Mouse (Mus musculus): Measurements from ENCODE around the gene Mark3.

Mark3 gene

DNA sequence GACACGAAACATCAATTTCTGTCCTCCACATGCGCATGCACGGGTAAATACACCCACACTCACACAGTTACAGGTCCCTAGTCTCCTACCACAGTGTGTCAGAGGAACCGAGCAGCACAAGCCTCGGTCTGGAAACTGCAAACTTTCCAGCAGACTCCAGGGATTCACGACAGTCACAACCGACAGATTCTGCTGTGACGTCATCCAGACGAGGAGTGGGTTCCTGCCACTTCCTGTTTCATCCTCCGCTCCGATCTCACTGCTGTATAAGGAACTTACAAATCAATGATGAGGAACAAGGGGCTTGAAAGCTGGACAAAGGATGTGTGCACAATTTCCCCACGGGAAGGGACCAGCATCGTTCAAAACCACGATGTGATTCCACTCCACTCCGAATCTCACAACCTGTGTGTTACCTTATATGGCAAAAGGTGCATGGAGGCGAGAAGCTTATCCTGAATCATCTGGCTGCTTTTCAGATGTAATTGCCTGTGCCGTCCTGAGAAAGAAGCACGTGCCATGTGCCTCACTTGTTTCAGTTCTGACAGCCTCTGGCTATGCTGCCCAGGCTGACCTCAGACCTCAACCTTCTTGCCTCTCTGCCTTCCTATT lies 14.6 kb upstream of the Mark3 start:
- intact Hi-C loops (cut with DNase I), result no loop called here

DNA sequence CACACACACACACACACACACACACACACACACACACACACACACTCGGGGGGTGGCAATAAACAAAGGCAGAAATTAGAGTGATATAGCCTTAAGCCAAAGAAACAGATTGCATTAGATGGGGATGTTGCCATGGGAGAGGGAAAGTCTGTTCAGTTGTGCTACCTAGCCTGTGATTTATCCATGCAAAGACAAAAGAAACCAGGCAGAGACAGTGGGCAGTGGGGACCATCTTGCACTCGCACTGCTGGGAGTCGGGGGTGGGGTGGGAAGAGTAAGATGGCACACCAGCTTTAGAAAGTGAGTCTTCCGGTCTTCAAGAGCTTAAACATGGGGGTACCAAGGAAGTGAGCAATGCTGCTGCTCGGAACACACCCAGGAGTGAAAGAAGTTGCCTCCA lies 14.0 kb upstream of the Mark3 start:
- intact Hi-C loops (cut with DNase I), result no loop called here

- intact Hi-C loops (cut with DNase I), result no loop called here
These were observed 12.0 kb upstream of the Mark3 start for GRCm38 (mm10) chr12:111562276-111562814.

GRCm38 (mm10) chr12:111563076-111563629 lies 11.2 kb upstream of the Mark3 start:
- intact Hi-C loops (cut with DNase I), result no loop called here

GRCm38 (mm10) chr12:111565363-111565762 lies 9.0 kb upstream of the Mark3 start:
- intact Hi-C loops (cut with DNase I), result no loop called here

DNA sequence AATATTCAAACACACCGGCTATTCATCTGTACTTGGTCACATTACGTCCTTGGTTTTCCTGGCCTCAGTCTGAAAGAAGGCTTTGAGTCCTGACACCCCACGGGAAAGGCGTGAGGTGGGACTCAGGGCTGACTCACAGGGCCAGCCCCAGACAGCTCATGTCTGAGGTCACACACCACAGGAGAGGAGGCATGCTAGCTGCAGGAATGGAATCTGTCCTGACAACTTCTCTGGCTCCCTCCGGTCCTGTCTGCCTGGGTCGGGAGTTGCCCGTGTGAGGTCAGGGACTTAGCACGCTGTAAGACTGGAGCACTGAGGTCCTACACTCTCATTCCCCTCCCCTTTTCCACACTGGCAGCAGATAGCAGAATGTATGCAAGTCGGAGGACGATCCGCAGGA lies 5.5 kb upstream of the Mark3 start:
- intact Hi-C loops (cut with DNase I), result no loop called here

DNA sequence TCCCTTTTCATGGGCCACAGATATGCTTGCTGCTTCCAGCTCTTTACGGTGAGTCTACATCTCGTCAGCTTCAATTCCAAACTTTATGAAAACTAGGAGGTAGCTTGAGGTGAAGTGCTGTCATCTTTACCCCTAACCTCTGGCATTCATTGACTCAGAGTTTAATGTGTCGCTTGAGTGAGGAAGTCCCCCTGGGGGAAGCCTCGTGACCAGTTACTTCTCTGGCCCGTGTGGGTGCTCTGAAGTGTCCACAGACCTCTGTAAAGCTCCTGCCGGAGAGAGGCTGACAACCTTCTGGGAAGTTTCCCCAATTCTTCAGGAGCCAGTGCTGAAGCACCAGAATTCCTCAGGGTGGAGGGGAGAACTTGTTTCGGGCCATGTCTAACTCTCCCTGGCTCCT lies 1.9 kb upstream of the Mark3 start:
- intact Hi-C loops (cut with DNase I), result no loop called here

DNA sequence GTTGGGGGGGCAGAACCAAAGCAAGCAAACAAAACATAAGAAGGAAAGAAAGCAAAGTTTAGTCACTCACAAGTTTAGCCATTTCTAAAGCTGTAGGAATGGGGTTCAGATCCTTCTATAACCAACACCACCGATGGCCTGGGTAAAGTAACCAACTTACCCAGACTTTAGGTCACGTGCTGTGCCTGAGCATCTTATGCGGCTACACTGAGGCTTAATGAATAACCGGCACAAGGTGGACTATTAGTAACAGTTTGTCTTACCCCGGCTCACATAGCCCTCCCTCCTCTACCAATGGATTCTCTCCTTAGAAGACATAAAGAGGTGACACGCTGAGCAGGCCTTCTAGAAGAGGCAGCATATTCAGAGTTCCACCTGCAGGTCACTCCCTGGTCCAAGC lies 1.0 kb upstream of the Mark3 start:
- intact Hi-C loops (cut with DNase I), result no loop called here

DNA sequence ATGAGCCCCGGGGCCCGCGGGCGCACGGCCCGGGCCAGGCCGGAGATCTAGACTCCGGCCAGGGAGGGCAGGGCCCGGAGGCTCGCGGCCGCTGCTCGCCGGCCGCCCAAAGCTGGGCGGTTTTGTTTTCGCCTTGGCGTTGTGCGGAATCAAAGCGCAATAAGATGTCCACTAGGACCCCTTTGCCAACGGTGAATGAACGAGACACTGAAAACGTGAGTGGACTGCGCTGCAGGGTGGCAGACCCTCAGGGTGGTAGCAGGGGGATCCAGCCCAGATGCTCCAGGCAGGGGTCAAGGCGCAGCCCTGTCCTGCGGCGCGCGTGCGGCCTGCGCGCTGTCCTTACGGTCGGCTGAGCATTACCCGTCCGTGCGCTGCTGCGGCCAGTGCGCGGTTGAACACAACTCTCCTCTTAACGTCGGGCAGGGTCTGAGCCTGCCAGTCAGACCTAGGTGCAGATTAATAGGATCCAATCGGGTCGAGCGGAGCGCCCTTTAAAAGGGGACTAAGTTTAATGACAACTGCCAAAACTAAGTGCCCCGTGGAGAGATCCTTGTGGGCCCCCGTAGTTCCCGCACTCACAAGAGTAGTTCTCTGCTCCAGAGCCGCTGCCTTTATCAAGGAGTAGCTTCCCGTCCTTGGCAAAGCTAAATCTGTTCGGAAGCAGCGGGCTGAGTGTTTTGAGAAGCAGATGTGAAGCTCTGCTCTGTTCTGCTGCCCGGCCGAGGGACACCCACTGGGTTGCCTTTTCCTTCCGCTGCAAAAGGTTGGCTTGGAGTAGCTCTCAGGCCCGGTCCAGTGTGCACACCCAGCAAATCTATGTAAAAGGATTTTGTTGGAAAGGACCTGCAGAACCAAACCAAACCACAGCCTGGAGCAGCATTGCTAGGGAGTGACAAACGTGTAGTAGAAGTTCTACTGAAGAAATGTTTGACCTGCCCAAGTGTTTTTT lies 840 bp downstream of the Mark3 start:
- intact Hi-C loops (cut with DNase I), result loop anchor here (5.0 kb wide), 1 partner anchor 38 kb away; the partner anchor contains the start of gene Eif5

GRCm38 (mm10) chr12:111583058-111583457 lies 8.7 kb downstream of the Mark3 start:
- intact Hi-C loops (cut with DNase I), result no loop called here

- intact Hi-C loops (cut with DNase I), result no loop called here
These were observed 10.1 kb downstream of the Mark3 start for GRCm38 (mm10) chr12:111584401-111584800.

- intact Hi-C loops (cut with DNase I), result no loop called here
These were observed 12.9 kb downstream of the Mark3 start for GRCm38 (mm10) chr12:111587252-111587651.

DNA sequence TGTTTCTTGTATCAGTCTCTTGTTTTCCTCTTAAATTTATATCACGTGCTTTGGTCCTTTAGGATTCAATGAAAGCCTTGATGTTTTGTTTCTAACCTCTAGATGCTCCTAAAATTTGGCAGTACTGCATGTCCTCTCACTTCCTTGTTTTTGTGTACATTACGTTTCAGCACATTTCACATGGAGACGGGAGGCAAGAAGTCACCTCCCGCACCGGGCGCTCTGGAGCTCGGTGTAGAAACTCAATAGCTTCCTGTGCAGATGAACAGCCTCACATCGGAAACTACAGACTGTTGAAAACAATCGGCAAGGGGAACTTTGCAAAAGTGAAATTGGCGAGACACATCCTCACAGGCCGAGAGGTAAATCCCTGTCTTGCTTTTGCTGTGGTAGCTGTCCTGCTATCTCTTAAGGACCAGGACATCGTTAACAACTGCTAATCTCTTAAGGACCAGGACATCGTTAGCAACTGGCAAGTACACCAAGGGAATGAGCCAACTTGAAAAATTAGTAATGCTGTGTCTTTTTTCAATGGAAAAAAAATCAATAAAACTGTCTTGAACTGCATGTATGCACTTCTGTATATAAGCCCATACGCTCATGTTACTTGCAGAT lies 18.2 kb downstream of the Mark3 start:
- intact Hi-C loops (cut with DNase I), result no loop called here

GRCm38 (mm10) chr12:111593775-111594174 lies 19.5 kb downstream of the Mark3 start:
- intact Hi-C loops (cut with DNase I), result no loop called here

- intact Hi-C loops (cut with DNase I), result no loop called here
These were observed 23.0 kb downstream of the Mark3 start for GRCm38 (mm10) chr12:111597310-111597709.

- intact Hi-C loops (cut with DNase I), result no loop called here
These were observed 24.6 kb downstream of the Mark3 start for GRCm38 (mm10) chr12:111598902-111599301.

DNA sequence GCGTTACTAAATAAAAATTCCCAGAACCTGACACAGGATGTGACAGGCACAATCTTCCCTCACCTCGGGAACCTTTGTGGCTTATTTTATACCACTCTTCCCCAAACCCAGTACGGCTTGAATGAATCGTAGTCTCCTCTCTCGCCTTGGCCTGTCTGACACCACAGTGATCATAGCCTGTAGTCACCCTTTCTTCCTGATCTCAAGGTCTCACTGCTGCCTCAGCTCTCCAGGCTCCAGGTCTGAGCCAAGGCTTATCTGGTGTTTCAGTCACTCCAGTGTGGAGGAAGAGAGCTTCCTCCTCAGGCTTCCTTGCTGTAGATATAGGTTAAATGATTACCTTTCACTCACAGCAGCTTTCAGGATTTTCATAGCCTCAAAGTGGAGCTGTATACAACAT lies 25.3 kb downstream of the Mark3 start:
- intact Hi-C loops (cut with DNase I), result no loop called here

DNA sequence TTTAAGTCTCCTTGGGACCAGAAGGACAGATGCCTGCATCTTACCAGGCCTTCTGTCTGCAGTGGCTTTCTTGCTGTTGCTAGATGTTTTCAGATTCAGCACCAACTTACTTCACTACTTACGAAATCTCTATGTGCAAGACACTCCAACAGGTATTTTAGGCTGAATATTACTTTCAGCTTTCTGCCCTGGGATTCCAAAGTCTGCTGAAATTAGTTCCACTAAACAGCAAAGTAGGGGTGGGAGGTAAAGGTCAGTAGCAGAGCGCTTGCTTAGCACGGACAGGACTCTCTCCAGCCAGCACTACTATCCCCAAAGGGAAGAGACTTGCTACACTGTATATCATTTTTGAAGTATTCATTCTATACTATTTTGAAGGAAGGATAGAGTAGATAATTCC lies 29.5 kb downstream of the Mark3 start:
- intact Hi-C loops (cut with DNase I), result no loop called here

DNA sequence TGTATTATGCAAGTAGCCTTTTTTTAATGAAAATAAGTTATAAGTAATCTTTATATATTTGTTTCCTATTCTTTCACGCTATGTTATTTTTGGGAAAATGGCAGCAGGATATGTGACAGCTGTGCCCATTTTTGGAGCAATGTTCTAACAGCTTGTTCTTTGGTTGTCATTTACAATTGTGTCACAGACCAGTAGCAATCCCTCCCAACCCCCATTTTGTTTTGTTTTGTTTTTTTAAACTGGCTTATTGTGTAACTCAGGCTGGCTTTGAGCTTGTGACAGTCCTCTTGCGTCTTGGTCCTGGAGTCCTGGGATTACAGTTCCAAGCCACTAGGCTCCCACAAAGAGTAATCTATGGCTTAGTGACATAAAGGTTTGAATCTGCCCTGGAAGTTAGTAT lies 31.3 kb downstream of the Mark3 start:
- intact Hi-C loops (cut with DNase I), result loop anchor here (5.0 kb wide), 1 partner anchor 47 kb away; no protein-coding TSS in a partner anchor

- intact Hi-C loops (cut with DNase I), result loop anchor here (5.0 kb wide), 1 partner anchor 44 kb away; no protein-coding TSS in a partner anchor
These were observed 33.7 kb downstream of the Mark3 start for GRCm38 (mm10) chr12:111608015-111608414.

- intact Hi-C loops (cut with DNase I), result no loop called here
These were observed 40.3 kb downstream of the Mark3 start for GRCm38 (mm10) chr12:111614475-111615141.

Data from adrenal gland (tissue).